Mouse (Mus musculus) cerebellum, postnatal 25 days (tissue): ENCODE data around the gene Gm45337.

Source experiments
- DNase-seq, 2 experiments: peaks; one replicate each; pipeline ENCODE4 v3.0.0; 2021; ENCODE audit warnings: mixed read lengths in 2 of 2

Gm45337 gene

GRCm38 (mm10) chr7:142096701-142097100, 47.7 kb downstream of the Gm45337 start:
- DNase-seq, result peak; percentile 18 to 35

GRCm38 (mm10) chr7:142095183-142095931, 49.0 kb downstream of the Gm45337 start, which contains the start of gene Dusp8:
Gene Dusp8 (minus strand): TSS chr7:142095843.
- DNase-seq, result peak; percentile 99

GRCm38 (mm10) chr7:142094301-142095143, 49.9 kb downstream of the Gm45337 start:
- DNase-seq, result peak; percentile 85 to 87

- DNase-seq, result no peak
Measured at GRCm38 (mm10) chr7:142093696-142094240, 50.6 kb downstream of the Gm45337 start.
